In genomic region chr9:48617511-48618010, GRCm38 (mm10) we compare ENCODE assay signal across 20 mouse cellular contexts. TPM values are rescaled to one million over a fixed set of nuclear protein-coding genes. Genes with fewer than 3 reads are reported as not detected.
DNase-seq lines count a peak whose midpoint lies in the region; ATAC-seq and TF ChIP-seq lines count a peak whose summit lies in the region.
"Had no signal": no experiment of that assay in that cellular context is flagged by ENCODE, and none has a peak within 500 bp of the region (broad histone marks: within the 10 kb centered on the region; RNA-seq: fewer than 3 reads in every experiment).

No protein-coding gene starts in this region.

- no peak for TF ChIP-seq CTCF in layer of hippocampus, adult 2 months (conservative IDR thresholded peaks at IDR 0.05)

- H3K9me3 ChIP-seq in heart, embryonic 10.5 days = no peaks in the 10 kb centered on the region
- no peaks in the 10 kb centered on the region for H3K9me3 ChIP-seq in limb, embryonic 11.5 days (ENCODE audit: control insufficient read depth, low read length)
- H3K9me3 ChIP-seq in limb, embryonic 10.5 days (replicated peaks) = no peaks in the 10 kb centered on the region
- H3K9me3 ChIP-seq: embryonic facial prominence, embryonic 12.5 days; hindbrain, embryonic 13.5 days; kidney, embryonic 15.5 days; limb, embryonic 15.5 days; neural tube, embryonic 12.5 days had no signal

- H3K36me3 ChIP-seq in heart, embryonic 10.5 days = no peaks in the 10 kb centered on the region
- H3K36me3 ChIP-seq in limb, embryonic 11.5 days (ENCODE audit: control insufficient read depth, insufficient read depth, low read length) = no peaks in the 10 kb centered on the region
- H3K36me3 ChIP-seq in limb, embryonic 10.5 days = no peaks in the 10 kb centered on the region
- H3K36me3 ChIP-seq: embryonic facial prominence, embryonic 12.5 days; hindbrain, embryonic 13.5 days; kidney, embryonic 15.5 days; limb, embryonic 15.5 days; neural tube, embryonic 12.5 days had no signal

- DNase-seq in heart, adult 18-20 months = peak; percentile 48 to 65
- DNase-seq in heart, embryonic 10.5 days (ENCODE audit: low spot score) = no peak
- DNase-seq in limb, embryonic 11.5 days (ENCODE audit: low spot score) = peak; percentile 12
- DNase-seq in limb, embryonic 10.5 days (ENCODE audit: low spot score) = no peak
- DNase-seq in T-cell, adult 2 months (ENCODE audit: low spot score) = no peak
- DNase-seq in layer of hippocampus, adult 2 months (ENCODE audit: low spot score in 2 of 2) = no peak
- DNase-seq: layer of hippocampus, adult 9-11 months; midbrain, embryonic 14.5 days; right cerebral cortex, postnatal 25 days; spleen, adult 18-20 months; thymus, postnatal 25 days had no signal

- H3K4me1 ChIP-seq in heart, embryonic 10.5 days = peaks cover 10% of the 10 kb centered on the region
- no peaks in the 10 kb centered on the region for H3K4me1 ChIP-seq in limb, embryonic 11.5 days (ENCODE audit: control insufficient read depth, insufficient read depth, low read length)
- peaks cover 10% of the 10 kb centered on the region for H3K4me1 ChIP-seq in limb, embryonic 10.5 days
- no peaks in the 10 kb centered on the region; the same call in 1 of the 2 replicates for H3K4me1 ChIP-seq in brown adipose tissue, adult 24 weeks (ENCODE audit: control insufficient read depth, insufficient read depth, insufficient read length, low read length)
- H3K4me1 ChIP-seq: neural tube, embryonic 12.5 days had no signal

- no peak overlapping the region for H3K9ac ChIP-seq in limb, embryonic 11.5 days (ENCODE audit: low read length)
- H3K9ac ChIP-seq: embryonic facial prominence, embryonic 12.5 days; hindbrain, embryonic 13.5 days; kidney, embryonic 15.5 days; limb, embryonic 15.5 days; neural tube, embryonic 12.5 days had no signal

- H3K27ac ChIP-seq in heart, embryonic 10.5 days = no peak overlapping the region
- H3K27ac ChIP-seq in limb, embryonic 11.5 days (replicated peaks; ENCODE audit: low read depth, low read length) = no peak overlapping the region
- no peak overlapping the region for H3K27ac ChIP-seq in limb, embryonic 10.5 days
- peak overlapping the region; percentile 23; the same call in 1 of the 2 replicates for H3K27ac ChIP-seq in brown adipose tissue, adult 24 weeks (replicated peaks; ENCODE audit: low read depth, low read length)
- no peak overlapping the region for H3K27ac ChIP-seq in layer of hippocampus, adult 2 months
- H3K27ac ChIP-seq: embryonic facial prominence, embryonic 12.5 days; hindbrain, embryonic 13.5 days; kidney, embryonic 15.5 days; limb, embryonic 15.5 days; neural tube, embryonic 12.5 days had no signal

- no peak for ATAC-seq in limb, embryonic 11.5 days (ENCODE audit: insufficient number of reproducible peaks, low FRiP score, low TSS enrichment, low read depth)
- ATAC-seq: forebrain, embryonic 16.5 days had no signal

- H3K4me2 ChIP-seq in limb, embryonic 11.5 days (ENCODE audit: low read depth, severe bottlenecking) = no peak overlapping the region
- H3K4me2 ChIP-seq: hindbrain, embryonic 13.5 days; kidney, embryonic 15.5 days; limb, embryonic 15.5 days; neural tube, embryonic 12.5 days had no signal

- H3K27me3 ChIP-seq in heart, embryonic 10.5 days (ENCODE audit: insufficient read depth, poor library complexity, severe bottlenecking) = peaks cover 14% of the 10 kb centered on the region; the same call in 1 of the 2 replicates
- no peaks in the 10 kb centered on the region for H3K27me3 ChIP-seq in limb, embryonic 11.5 days (ENCODE audit: control insufficient read depth, insufficient read depth, low read length)
- H3K27me3 ChIP-seq in limb, embryonic 10.5 days (ENCODE audit: low read depth, poor library complexity, severe bottlenecking) = 0 out of 2 replicates have a peak, but pooled peaks cover 6% of the 10 kb centered on the region
- H3K27me3 ChIP-seq: hindbrain, embryonic 13.5 days; limb, embryonic 15.5 days; neural tube, embryonic 12.5 days had no signal

- no peak overlapping the region for H3K4me3 ChIP-seq in heart, embryonic 10.5 days
- H3K4me3 ChIP-seq in limb, embryonic 11.5 days (ENCODE audit: low read depth, low read length) = no peak overlapping the region
- H3K4me3 ChIP-seq in limb, embryonic 10.5 days = no peak overlapping the region
- no peak overlapping the region for H3K4me3 ChIP-seq in brown adipose tissue, adult 24 weeks (ENCODE audit: insufficient read depth, low read depth, low read length)
- H3K4me3 ChIP-seq in layer of hippocampus, adult 2 months = no peak overlapping the region
- H3K4me3 ChIP-seq: embryonic facial prominence, embryonic 12.5 days; erythroblast, embryonic 14.5 days; hindbrain, embryonic 13.5 days; kidney, embryonic 15.5 days; limb, embryonic 15.5 days; neural tube, embryonic 12.5 days had no signal

- WGBS in heart, embryonic 10.5 days = 61% methylated on average over 3 of the region's 3 CpGs
- WGBS in limb, embryonic 11.5 days = 90% methylated on average over 3 of the region's 3 CpGs
- WGBS in limb, embryonic 10.5 days = 88% methylated on average over 3 of the region's 3 CpGs

RNA-seq across cellular contexts. Expression of gene Nnmt, which starts 12.6 kb away (rescaled TPM):
- 1 to 10 TPM; 4.1 to 6.2 TPM for total RNA-seq in heart, adult 18-20 months (2021)
- 2.1 and 2.5 TPM in 2 replicates for polyA plus RNA-seq in heart, embryonic 10.5 days (2016; fragmentation: Nextera tagmentation; extraction: Ambion mirVana)
- polyA plus RNA-seq in limb, embryonic 11.5 days (2014; fragmentation: Nextera tagmentation; extraction: Ambion mirVana) = 0.52 and 0.62 TPM in 2 replicates
- polyA plus RNA-seq in limb, embryonic 10.5 days (2016; fragmentation: Nextera tagmentation; extraction: Ambion mirVana) = 0.19 TPM in 2 replicates
- polyA plus RNA-seq in brown adipose tissue, adult 24 weeks (2012; ENCODE audit: insufficient read depth, insufficient read length, missing spikeins) = 45.3 and 55.6 TPM in 2 replicates
- total RNA-seq in layer of hippocampus, adult 2 months (2021) = 1 to 10 TPM; 1.7 to 1.9 TPM
- total RNA-seq: megakaryocyte-erythroid progenitor cell, adult 5-6 weeks had no signal
- polyA plus RNA-seq: erythroblast, embryonic 14.5 days had no signal

Comparison
In these comparisons a context has a peak if more than half of its experiments do, and no peak if none do; other contexts are left out.
1. DNase-seq: peak in heart, adult 18-20 months (2 of 2) and limb, embryonic 11.5 days (single experiment); none in heart, embryonic 10.5 days (single experiment), limb, embryonic 10.5 days (single experiment), T-cell, adult 2 months (single experiment) and layer of hippocampus, adult 2 months (0 of 2).
2. RNA of gene Nnmt, which starts 12.6 kb away (polyA plus RNA-seq): 45.3 to 55.6 TPM in brown adipose tissue, adult 24 weeks; 2.1 to 2.5 TPM in heart, embryonic 10.5 days, 0.52 to 0.62 TPM in limb, embryonic 11.5 days and 0.19 TPM in limb, embryonic 10.5 days; every median in the first group is over 10 times any median in the second.